Mouse (Mus musculus): Measurements from ENCODE around the gene Col6a6.

DNA sequence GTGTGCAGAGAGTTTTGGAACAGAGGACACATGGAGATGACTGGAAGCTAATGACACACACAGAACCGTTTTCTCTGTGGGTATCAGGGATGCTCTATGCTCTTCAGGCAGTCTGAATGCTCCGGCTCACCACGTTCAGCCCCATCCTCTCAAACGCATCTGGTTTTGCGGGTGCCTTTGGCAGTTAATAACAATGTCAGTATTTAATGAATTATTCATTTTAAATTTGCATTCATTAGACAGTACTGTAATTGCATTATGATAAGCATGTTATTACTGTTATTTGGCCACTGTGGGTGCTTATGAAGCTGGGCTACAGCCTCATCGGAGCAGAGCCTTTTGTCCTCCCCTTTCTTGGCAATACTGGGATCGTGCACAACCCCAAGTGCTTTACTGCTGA lies 146.6 kb downstream of the Col6a6 start:
- no peak for TF ChIP-seq CTCF (IDR thresholded peaks at IDR 0.05; ENCODE audit: extremely low read depth, insufficient read depth, insufficient read length, insufficient replicate concordance)
- TF ChIP-seq POLR2A (IDR thresholded peaks at IDR 0.05; ENCODE audit: low read depth, low read length), result no peak
